9 mouse cellular contexts compared by ENCODE assay signal in genomic region chr15:100984154-100984893, GRCm38 (mm10).
DNase-seq lines count a peak whose midpoint lies in the region; ATAC-seq and TF ChIP-seq lines count a peak whose summit lies in the region.
"Had no signal": no experiment of that assay in that cellular context is flagged by ENCODE, and none has a peak within 500 bp of the region (broad histone marks: within the 10 kb centered on the region; RNA-seq: fewer than 3 reads in every experiment).

No protein-coding gene starts in this region.

- H3K4me1 ChIP-seq in kidney, embryonic 14.5 days (ENCODE audit: control insufficient read depth, insufficient read depth, low read length) = peaks cover 10% of the 10 kb centered on the region
- H3K4me1 ChIP-seq in cortical plate, adult 2 months (ENCODE audit: control insufficient read depth, insufficient read depth, low read length) = peaks cover 5% of the 10 kb centered on the region
- H3K4me1 ChIP-seq in hindbrain, embryonic 15.5 days (replicated peaks) = peaks cover 15% of the 10 kb centered on the region
- H3K4me1 ChIP-seq in midbrain, embryonic 15.5 days = peaks cover 14% of the 10 kb centered on the region

- no peak for DNase-seq in kidney, postnatal 36 days
- DNase-seq in urinary bladder, postnatal 10 days (ENCODE audit: low spot score) = no peak
- DNase-seq in right cerebral cortex, postnatal 4 days = no peak
- DNase-seq in frontal cortex, postnatal 36 days (ENCODE audit: low spot score in 2 of 2) = no peak
- DNase-seq: layer of hippocampus, adult 9-11 months had no signal

- H3K27me3 ChIP-seq in kidney, embryonic 14.5 days (ENCODE audit: control insufficient read depth, insufficient read depth, low read length) = peaks cover 2% of the 10 kb centered on the region; the same call in 1 of the 2 replicates
- H3K27me3 ChIP-seq in hindbrain, embryonic 15.5 days = no peaks in the 10 kb centered on the region
- H3K27me3 ChIP-seq in midbrain, embryonic 15.5 days (replicated peaks) = no peaks in the 10 kb centered on the region

- no peaks in the 10 kb centered on the region for H3K36me3 ChIP-seq in kidney, embryonic 14.5 days (ENCODE audit: control insufficient read depth, insufficient read depth, low read length)
- peaks cover 15% of the 10 kb centered on the region for H3K36me3 ChIP-seq in hindbrain, embryonic 15.5 days
- no peaks in the 10 kb centered on the region for H3K36me3 ChIP-seq in midbrain, embryonic 15.5 days (replicated peaks)

- peak overlapping the region; percentile 56 for H3K4me3 ChIP-seq in kidney, embryonic 14.5 days (ENCODE audit: low read length)
- peak overlapping the region; percentile 14 for H3K4me3 ChIP-seq in cortical plate, adult 2 months (ENCODE audit: insufficient read depth, low read length)
- H3K4me3 ChIP-seq in hindbrain, embryonic 15.5 days = peak overlapping the region; percentile 35
- peak overlapping the region; percentile 44 for H3K4me3 ChIP-seq in midbrain, embryonic 15.5 days

- ATAC-seq in kidney, embryonic 14.5 days (ENCODE audit: low FRiP score, low TSS enrichment) = no peak
- no peak for ATAC-seq in hindbrain, embryonic 15.5 days (ENCODE audit: low FRiP score, low read depth)
- peak; percentile 16; the same call in 1 of the 2 replicates for ATAC-seq in midbrain, embryonic 15.5 days (replicated peaks)

- H3K27ac ChIP-seq in kidney, embryonic 14.5 days (ENCODE audit: low read depth, low read length) = no peak overlapping the region
- H3K27ac ChIP-seq in cortical plate, adult 2 months (ENCODE audit: insufficient read depth, low read length) = peak overlapping the region; percentile 51
- peak overlapping the region; percentile 75 for H3K27ac ChIP-seq in hindbrain, embryonic 15.5 days (replicated peaks)
- peak overlapping the region; percentile 60 for H3K27ac ChIP-seq in midbrain, embryonic 15.5 days

- H3K9ac ChIP-seq in kidney, embryonic 14.5 days (ENCODE audit: low read depth, low read length) = peak overlapping the region; percentile 51; the same call in 1 of the 2 replicates
- H3K9ac ChIP-seq in hindbrain, embryonic 15.5 days = peak overlapping the region; percentile 48
- H3K9ac ChIP-seq in midbrain, embryonic 15.5 days = peak overlapping the region; percentile 55

- no peak for TF ChIP-seq CTCF in cortical plate, adult 2 months (IDR thresholded peaks at IDR 0.05; ENCODE audit: extremely low read depth, insufficient read depth, low read length)

- 8% methylated on average over 12 of the region's 12 CpGs for WGBS in kidney, embryonic 14.5 days
- WGBS in hindbrain, embryonic 15.5 days = 25% methylated on average over 12 of the region's 12 CpGs
- WGBS in midbrain, embryonic 15.5 days = 30% methylated on average over 12 of the region's 12 CpGs

- no peaks in the 10 kb centered on the region for H3K9me3 ChIP-seq in kidney, embryonic 14.5 days (ENCODE audit: control insufficient read depth, low read length)
- H3K9me3 ChIP-seq in hindbrain, embryonic 15.5 days = no peaks in the 10 kb centered on the region
- no peaks in the 10 kb centered on the region for H3K9me3 ChIP-seq in midbrain, embryonic 15.5 days

- no peak for TF ChIP-seq POLR2A in cortical plate, adult 2 months (IDR thresholded peaks at IDR 0.05; ENCODE audit: extremely low read depth, insufficient read depth, low read length)

- peak overlapping the region; percentile 93 for H3K4me2 ChIP-seq in kidney, embryonic 14.5 days (replicated peaks; ENCODE audit: low read depth, low read length)
- H3K4me2 ChIP-seq in hindbrain, embryonic 15.5 days = peak overlapping the region; percentile 60
- peak overlapping the region; percentile 53 for H3K4me2 ChIP-seq in midbrain, embryonic 15.5 days
